Mouse (Mus musculus) central nervous system, embryonic 11.5 days (tissue): ENCODE results near the gene Strip1. TPM values are rescaled to one million over a fixed set of nuclear protein-coding genes. Genes with fewer than 3 reads are reported as not detected.

Experiments
- polyA plus RNA-seq: library from polyadenylated mRNA; depleted of rRNA; stranded (reverse); fragments of >200 nt; gene quantifications from 2 replicates; pipeline ENCODE4 v1.2.3, GENCODE M21; 2012; rRNA removed

Strip1 gene
- polyA plus RNA-seq: 88.3 and 97.6 TPM in 2 replicates

GRCm38 (mm10) chr3:107631523-107631958 lies at the start of gene Strip1:
Gene Strip1, minus strand, starts transcription at chr3:107631694.

GRCm38 (mm10) chr3:107630682-107631522 lies 592 bp downstream of the Strip1 start, which contains the start of gene Gm10961:
Gene Gm10961, plus strand, starts transcription at chr3:107631322.

GRCm38 (mm10) chr3:107594662-107595263 lies 36.7 kb downstream of the Strip1 start, which contains the start of gene Alx3:
Gene Alx3, plus strand, starts transcription at chr3:107595031.

Other genes starting within 250 kb of the Strip1 start
- gene Kcnc4, start 172.1 kb downstream of the Strip1 start, polyA plus RNA-seq: 0.32 and 0.58 TPM in 2 replicates
- gene Slc6a17, start 113.7 kb downstream of the Strip1 start, polyA plus RNA-seq: 4.0 and 6.7 TPM in 2 replicates
- gene Ubl4b, start 76.6 kb downstream of the Strip1 start, polyA plus RNA-seq: 0.17 and 0.61 TPM in 2 replicates
- gene Alx3, start 36.7 kb downstream of the Strip1 start, polyA plus RNA-seq: 5.8 and 8.5 TPM in 2 replicates
- gene Gm10961, start 372 bp downstream of the Strip1 start, polyA plus RNA-seq: not detected in 2 replicates
- gene Ahcyl1, start 64.9 kb upstream of the Strip1 start, polyA plus RNA-seq: 122 and 155 TPM in 2 replicates
- gene Csf1, start 128.8 kb upstream of the Strip1 start, polyA plus RNA-seq: 5.8 and 6.5 TPM in 2 replicates
- gene Eps8l3, start 245.5 kb upstream of the Strip1 start, polyA plus RNA-seq: 0.05 TPM in 1 of 2 replicates, not detected in the other